Mouse (Mus musculus): Measurements from ENCODE around the gene P4ha2. TPM values are rescaled to one million over a fixed set of nuclear protein-coding genes. Genes with fewer than 3 reads are reported as not detected.

P4ha2 gene
- polyA plus RNA-seq, 1 experiment from 2014 or later: 12.6 TPM

DNA sequence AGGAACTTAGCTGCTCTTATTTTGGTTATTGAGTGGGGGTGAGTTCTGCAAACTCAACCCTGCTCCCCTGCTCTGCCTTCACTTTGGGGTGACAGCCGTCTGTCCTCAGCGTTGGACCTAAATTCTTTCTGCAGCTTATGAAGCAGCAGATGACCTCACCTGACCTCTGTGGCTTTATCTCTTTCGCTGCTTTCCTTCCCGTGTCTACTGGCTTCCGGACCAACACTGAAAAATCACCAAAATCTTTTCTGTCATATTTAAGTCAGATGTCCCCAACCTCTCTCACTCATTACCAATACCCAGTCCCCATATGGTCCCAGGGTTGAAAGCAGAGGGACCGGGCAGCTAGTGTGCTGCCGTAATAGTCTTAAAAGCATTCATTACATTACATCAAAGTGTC, 7.7 kb upstream of the P4ha2 start:
- no peak overlapping the region for H3K27ac ChIP-seq (replicated peaks)
- peaks cover 8% of the 10 kb centered on the region; the same call in 1 of the 2 replicates for H3K4me1 ChIP-seq (replicated peaks)
- no peak for ATAC-seq (ENCODE audit: low read depth)
- H3K27me3 ChIP-seq: no peaks in the 10 kb centered on the region
- no peak overlapping the region for H3K4me3 ChIP-seq
- no peaks in the 10 kb centered on the region for H3K36me3 ChIP-seq
- H3K9me3 ChIP-seq: no peaks in the 10 kb centered on the region
- H3K4me2 ChIP-seq: no peak overlapping the region
- no peak overlapping the region for H3K9ac ChIP-seq
- 65% methylated on average over 7 of the region's 7 CpGs for WGBS

DNA sequence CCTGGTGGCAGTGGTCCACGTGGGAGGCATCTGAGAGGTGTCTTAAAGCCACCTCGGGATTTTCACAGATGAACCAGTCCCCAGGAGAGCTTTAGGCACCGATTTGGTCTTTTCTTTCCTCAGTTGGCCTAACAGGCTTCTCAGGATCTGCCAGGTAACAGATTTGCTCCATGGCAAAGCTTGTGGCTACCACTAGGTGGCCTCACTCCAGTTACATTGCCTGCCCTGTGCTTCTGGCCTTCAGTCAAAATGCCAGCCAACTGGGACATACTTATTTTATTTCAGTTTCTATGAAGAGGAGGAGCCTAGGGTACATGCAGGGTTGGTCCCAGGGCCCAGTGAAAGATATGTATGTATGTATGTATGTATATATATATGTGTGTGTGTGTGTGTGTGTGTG, 6.9 kb upstream of the P4ha2 start:
- no peaks in the 10 kb centered on the region for H3K27me3 ChIP-seq
- ATAC-seq (ENCODE audit: low read depth): no peak
- no peak overlapping the region for H3K4me2 ChIP-seq
- H3K9me3 ChIP-seq: no peaks in the 10 kb centered on the region
- H3K36me3 ChIP-seq: no peaks in the 10 kb centered on the region
- no peak overlapping the region for H3K9ac ChIP-seq
- H3K4me1 ChIP-seq (replicated peaks): peaks cover 8% of the 10 kb centered on the region; the same call in 1 of the 2 replicates
- no peak overlapping the region for H3K27ac ChIP-seq (replicated peaks)
- 6% methylated on average over 3 of the region's 3 CpGs for WGBS
- no peak overlapping the region for H3K4me3 ChIP-seq

DNA sequence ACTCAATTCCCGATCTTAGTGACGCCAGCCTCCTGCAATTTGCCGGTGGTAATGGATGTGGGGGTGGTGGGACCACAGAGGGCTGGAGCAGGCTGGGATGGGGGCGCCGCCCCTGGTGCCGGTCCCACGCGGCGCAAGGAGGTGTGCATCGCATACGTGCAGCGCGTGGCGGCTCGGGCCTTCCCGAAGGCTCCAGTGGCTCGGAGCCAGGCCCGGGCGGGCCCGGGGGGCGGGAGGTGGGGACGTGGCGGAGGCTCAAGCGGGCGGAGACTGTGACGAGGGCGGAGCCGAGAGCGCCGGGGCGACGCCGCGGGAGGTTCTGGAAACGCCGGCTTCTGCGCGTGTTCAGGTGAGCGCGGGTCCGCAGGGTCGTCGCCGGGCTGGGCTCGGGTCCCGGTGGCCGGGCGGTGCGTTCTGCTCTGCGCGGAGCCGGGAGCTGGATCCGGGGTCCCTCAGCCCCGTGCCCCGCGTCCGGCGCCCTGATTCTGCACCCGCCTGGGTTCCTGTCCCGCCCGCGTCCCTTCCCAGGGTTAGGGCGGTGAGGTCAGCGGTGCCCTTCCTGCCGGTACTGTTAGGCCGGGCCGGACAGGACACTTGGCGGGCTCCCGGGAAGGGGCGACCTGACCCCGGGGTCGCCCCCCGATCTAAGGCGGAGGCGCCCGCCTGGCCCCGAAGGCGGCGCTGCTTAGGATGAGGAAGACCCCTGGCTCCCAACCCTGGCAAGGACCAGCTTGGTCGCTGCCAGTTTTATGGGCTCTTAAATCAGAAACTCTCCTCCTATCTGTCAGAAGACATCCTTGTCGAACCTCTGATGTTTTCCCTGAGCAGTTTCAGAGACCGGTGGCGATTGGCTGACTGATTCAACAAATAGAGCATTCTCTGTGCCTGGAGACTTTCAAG, 1.0 kb downstream of the P4ha2 start:
- Histone ChIP-seq H3K4me1 (replicated peaks) (peaks cover 27% of the 10 kb centered on the region), H3K9ac (peak overlapping the region; percentile 82), H3K27ac (replicated peaks) (no peak overlapping the region), H3K36me3 (no peaks in the 10 kb centered on the region), H3K4me2 (peak overlapping the region; percentile 98), H3K9me3 (no peaks in the 10 kb centered on the region), H3K4me3 (peak overlapping the region; percentile 65), H3K27me3 (peaks cover 22% of the 10 kb centered on the region)
- peak; percentile 86 for ATAC-seq (ENCODE audit: low read depth)
- WGBS: under 1% methylated on average over 73 of the region's 83 CpGs

DNA sequence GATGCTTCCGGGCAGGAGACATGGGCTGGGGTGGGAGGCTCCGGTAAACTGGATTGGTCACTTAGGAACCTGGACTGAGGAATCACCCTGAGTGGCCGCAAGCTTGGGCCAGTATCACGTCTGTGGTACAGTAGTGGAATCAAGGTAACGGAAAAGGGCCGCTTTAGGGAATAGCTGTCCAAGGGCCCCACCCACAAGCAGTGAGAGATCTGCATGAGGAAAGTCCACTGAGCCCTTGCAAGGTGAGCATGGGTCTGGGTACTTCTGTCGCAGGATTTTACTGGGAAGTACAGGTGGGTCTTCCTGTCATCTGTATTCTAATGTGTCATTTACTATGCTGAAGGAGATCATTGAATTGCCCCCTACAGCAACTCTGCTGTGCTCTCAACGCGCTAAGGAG, 1.8 kb downstream of the P4ha2 start:
- H3K4me2 ChIP-seq: peak overlapping the region; percentile 98
- peak overlapping the region; percentile 65 for H3K4me3 ChIP-seq
- no peak for ATAC-seq (ENCODE audit: low read depth)
- H3K27me3 ChIP-seq: peaks cover 22% of the 10 kb centered on the region
- H3K4me1 ChIP-seq (replicated peaks): peaks cover 33% of the 10 kb centered on the region
- no peaks in the 10 kb centered on the region for H3K9me3 ChIP-seq
- H3K27ac ChIP-seq (replicated peaks): no peak overlapping the region
- H3K9ac ChIP-seq: peak overlapping the region; percentile 82; the same call in 1 of the 2 replicates
- 70% methylated on average over 9 of the region's 9 CpGs for WGBS
- H3K36me3 ChIP-seq: no peaks in the 10 kb centered on the region

DNA sequence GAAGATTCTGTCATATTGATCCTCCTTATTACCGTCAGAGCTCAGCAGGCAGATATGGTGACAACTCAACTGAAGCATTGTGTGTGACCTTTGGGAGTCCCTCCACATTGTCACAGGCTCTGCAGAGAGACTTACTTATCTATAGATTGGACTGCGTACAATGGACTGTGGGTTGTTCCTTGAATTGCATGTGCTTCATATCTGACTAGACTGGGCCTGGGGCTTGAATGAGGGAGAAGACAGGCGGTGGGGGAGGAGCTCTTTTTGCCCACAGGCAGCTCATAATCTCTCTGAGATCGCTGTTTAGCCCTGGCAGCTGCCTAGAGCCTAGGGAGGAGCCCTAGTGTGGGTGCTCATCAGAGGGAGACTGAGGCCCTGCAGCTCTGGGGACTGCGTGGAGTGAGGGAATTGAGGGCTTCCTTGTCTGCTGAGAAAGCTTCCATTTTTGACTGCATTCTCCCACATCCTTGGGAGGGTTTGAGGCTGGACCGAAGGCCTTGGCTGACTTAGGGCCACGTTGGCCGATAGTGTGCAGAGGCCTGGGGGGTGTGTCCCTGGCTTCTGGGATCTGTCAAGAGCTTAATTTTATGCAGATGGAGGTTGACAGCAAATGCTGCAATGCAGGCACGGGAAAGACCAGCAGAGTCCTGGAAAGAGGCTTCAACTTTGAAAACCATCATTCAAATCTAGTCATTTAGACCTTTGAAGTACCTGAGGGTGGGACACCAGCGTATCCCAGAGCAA, 3.0 kb downstream of the P4ha2 start:
- WGBS: 77% methylated on average over 10 of the region's 10 CpGs
- Histone ChIP-seq H3K4me1 (replicated peaks) (peaks cover 41% of the 10 kb centered on the region), H3K27me3 (peaks cover 22% of the 10 kb centered on the region), H3K9ac (no peak overlapping the region), H3K4me3 (no peak overlapping the region), H3K4me2 (no peak overlapping the region), H3K9me3 (no peaks in the 10 kb centered on the region), H3K27ac (replicated peaks) (no peak overlapping the region), H3K36me3 (no peaks in the 10 kb centered on the region)
- ATAC-seq (ENCODE audit: low read depth): no peak

DNA sequence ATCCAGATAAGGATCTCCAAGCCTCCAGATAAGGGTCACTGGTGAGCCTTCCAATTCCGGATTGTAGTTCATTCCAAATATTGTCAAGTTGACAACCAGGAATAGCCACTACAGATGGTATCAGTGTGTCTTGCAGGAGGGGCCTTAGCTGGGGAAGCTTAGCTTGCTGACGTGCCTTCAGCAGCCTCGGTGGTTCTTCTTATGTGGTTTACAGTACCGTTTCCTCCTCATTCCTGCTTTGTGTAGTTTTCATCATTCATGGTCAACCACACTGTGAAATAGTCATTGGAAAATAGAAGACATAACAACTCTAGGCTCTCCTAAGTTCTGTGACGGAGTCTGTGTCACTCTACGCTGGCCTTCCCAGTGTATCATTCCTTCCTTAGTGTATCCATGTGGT, 5.1 kb downstream of the P4ha2 start:
- H3K36me3 ChIP-seq: no peaks in the 10 kb centered on the region
- no peaks in the 10 kb centered on the region for H3K9me3 ChIP-seq
- ATAC-seq (ENCODE audit: low read depth): no peak
- H3K27ac ChIP-seq (replicated peaks): no peak overlapping the region
- H3K4me3 ChIP-seq: no peak overlapping the region
- no peak overlapping the region for H3K9ac ChIP-seq
- H3K27me3 ChIP-seq: peaks cover 16% of the 10 kb centered on the region
- WGBS: 91% methylated on average over 6 of the region's 6 CpGs
- H3K4me1 ChIP-seq (replicated peaks): peaks cover 41% of the 10 kb centered on the region
- H3K4me2 ChIP-seq: no peak overlapping the region

DNA sequence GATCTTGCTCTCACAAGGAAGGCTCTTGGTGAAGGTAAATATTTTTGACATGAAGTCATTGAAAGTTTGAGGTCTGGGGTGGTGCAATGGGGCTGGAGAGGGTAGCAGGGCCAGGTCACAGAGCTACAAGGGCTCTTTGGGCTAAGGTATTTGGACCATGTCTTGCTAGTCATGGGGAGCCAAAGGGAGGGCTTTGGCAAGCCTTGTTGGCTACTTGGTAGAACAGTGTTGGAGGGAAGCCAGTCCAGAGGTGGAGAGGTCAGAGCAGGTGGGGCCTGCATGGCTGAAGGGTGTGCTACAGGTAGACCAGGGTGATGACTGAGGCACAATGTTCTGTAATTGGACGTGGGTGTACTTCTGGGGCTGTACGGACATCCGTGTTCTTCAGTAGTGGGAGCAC, 6.8 kb downstream of the P4ha2 start:
- H3K9ac ChIP-seq: no peak overlapping the region
- peaks cover 9% of the 10 kb centered on the region for H3K27me3 ChIP-seq
- no peak for ATAC-seq (ENCODE audit: low read depth)
- H3K27ac ChIP-seq (replicated peaks): peak overlapping the region; percentile 52; the same call in 1 of the 2 replicates
- no peak overlapping the region for H3K4me2 ChIP-seq
- H3K4me1 ChIP-seq (replicated peaks): peaks cover 37% of the 10 kb centered on the region
- no peaks in the 10 kb centered on the region for H3K9me3 ChIP-seq
- 88% methylated on average over 3 of the region's 3 CpGs for WGBS
- H3K36me3 ChIP-seq: no peaks in the 10 kb centered on the region
- no peak overlapping the region for H3K4me3 ChIP-seq

DNA sequence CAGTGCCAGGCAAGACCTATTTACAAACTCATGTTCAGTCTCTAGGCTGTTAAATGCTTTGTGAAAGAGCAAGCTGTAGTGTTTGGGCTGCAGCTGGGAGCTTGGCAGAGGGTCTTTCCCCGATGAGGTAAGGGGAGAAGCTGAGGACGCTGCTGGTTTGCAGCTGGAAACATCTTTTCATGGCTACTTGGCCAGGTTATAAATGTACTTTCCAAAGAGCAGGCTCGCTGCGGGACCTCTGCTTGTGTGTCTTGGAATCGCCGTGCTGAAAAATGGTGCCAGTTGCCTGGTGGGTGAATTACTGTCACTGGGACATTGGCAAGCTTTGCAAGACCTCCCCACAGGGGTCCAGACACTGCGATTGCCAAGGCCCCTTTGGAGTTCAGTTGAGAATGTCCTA, 7.3 kb downstream of the P4ha2 start:
- Histone ChIP-seq H3K27me3 (peaks cover 3% of the 10 kb centered on the region), H3K4me1 (replicated peaks) (peaks cover 37% of the 10 kb centered on the region), H3K4me2 (no peak overlapping the region), H3K9ac (no peak overlapping the region), H3K36me3 (no peaks in the 10 kb centered on the region), H3K9me3 (no peaks in the 10 kb centered on the region), H3K4me3 (no peak overlapping the region), H3K27ac (replicated peaks) (peak overlapping the region; percentile 52; the same call in 1 of the 2 replicates)
- 41% methylated on average over 7 of the region's 7 CpGs for WGBS
- no peak for ATAC-seq (ENCODE audit: low read depth)

DNA sequence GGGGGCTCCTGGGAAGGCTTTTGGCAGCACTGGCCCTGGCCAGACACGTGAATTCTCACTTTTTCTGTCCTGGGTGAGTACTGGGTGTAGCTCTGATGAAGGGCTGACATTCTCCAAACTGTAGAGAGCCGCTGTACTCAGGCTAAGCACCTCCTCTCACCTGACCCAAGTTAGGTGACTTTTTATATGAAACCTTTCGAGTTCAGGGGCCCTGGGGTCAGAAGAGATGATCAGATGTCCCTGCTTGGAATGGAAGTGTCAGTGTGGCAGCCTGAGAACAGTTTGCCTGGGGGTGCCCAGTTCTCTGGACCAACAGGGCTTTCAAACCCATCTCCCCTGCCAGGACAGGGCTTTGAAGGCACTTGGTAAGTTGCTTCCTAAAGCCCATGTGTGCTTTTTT, 8.2 kb downstream of the P4ha2 start:
- no peak overlapping the region for H3K9ac ChIP-seq
- H3K27me3 ChIP-seq: no peaks in the 10 kb centered on the region
- H3K36me3 ChIP-seq: no peaks in the 10 kb centered on the region
- H3K4me2 ChIP-seq: no peak overlapping the region
- H3K27ac ChIP-seq (replicated peaks): no peak overlapping the region
- no peak for ATAC-seq (ENCODE audit: low read depth)
- no peaks in the 10 kb centered on the region for H3K9me3 ChIP-seq
- no peak overlapping the region for H3K4me3 ChIP-seq
- H3K4me1 ChIP-seq (replicated peaks): peaks cover 37% of the 10 kb centered on the region
- 65% methylated on average over 3 of the region's 3 CpGs for WGBS

DNA sequence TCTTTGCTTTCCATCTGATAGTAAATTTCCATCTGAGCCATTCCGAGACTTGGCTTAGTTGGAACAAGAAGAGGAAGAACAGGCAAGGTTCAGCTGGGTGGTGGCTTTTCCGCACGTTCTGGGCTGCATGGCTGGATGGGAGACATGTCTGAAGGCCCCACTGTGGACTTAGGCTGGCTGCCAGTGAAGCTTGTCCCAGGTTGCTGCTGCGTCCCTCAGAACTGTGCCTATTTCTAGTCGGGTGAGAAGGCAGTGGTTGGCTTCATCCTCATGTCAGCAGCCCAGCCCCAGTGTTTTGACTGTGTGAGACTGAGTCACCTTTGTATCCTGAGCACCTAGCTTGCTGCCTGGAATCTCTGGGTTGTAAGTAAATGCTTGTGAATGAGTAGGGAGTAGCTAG, 9.0 kb downstream of the P4ha2 start:
- Histone ChIP-seq H3K4me1 (replicated peaks) (peaks cover 45% of the 10 kb centered on the region), H3K4me2 (no peak overlapping the region), H3K36me3 (no peaks in the 10 kb centered on the region), H3K9ac (no peak overlapping the region), H3K4me3 (no peak overlapping the region), H3K9me3 (no peaks in the 10 kb centered on the region), H3K27me3 (no peaks in the 10 kb centered on the region), H3K27ac (replicated peaks) (no peak overlapping the region)
- ATAC-seq (ENCODE audit: low read depth): no peak
- WGBS: 84% methylated on average over 5 of the region's 5 CpGs

DNA sequence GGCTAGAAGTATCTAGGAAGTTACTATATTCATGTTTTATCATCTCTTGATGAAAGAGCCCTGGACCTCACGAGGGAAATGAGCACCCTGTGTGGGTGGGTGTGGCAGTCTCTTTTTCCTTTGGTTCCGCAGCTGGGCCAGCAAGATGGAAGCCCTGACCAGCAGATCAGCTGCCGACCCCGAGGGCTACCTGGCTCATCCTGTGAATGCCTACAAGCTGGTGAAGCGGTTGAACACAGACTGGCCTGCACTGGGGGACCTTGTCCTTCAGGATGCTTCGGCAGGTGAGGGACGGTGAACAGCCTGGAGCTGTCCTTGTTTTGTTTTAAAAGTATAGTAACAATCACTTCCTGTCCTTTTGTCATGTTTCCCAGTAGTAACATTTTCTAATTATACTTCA, 11.4 kb downstream of the P4ha2 start:
- peaks cover 66% of the 10 kb centered on the region for H3K4me1 ChIP-seq (replicated peaks)

DNA sequence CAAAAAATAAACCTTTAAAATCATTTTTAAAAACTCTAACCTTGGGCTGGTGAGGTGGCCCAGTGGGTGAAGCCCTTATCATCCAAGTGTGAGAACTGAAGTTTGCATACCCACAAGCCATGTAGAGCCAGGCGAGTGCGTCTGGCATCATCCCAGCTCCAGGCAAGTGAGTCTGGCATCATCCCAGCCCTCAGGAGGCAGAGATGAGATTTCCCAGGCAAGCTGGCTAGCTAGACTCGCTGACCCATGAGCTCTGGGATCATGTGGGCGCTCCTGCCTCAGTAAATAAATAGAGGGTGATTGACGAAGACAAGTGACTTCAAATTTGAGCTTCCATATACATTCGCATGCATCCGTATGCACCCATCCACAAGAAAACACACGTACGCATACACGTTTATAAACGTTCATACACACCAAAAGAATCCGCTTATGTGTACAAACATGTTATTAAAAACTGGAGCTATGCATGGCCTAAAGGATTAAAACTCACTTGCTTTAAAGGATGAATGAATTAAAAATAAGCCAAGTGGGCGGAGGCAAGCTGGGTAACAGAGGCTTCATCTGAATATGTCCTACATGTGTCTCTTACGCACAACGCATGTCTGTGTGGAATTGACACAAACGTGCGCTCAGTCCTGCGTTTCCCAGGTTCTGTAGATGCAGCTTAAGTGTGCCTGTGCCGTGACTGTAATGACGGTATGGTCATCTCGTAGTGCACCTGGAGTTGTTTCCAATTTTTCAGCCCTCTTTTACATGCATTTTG, 12.3 kb downstream of the P4ha2 start:
- peak overlapping the region; percentile 41 for H3K4me2 ChIP-seq
- peaks cover 65% of the 10 kb centered on the region for H3K4me1 ChIP-seq (replicated peaks)

More for the DNA sequence above, 11.4 kb downstream of the P4ha2 start:
- Histone ChIP-seq H3K27ac (replicated peaks) (no peak overlapping the region), H3K4me2 (no peak overlapping the region), H3K27me3 (no peaks in the 10 kb centered on the region), H3K9me3 (no peaks in the 10 kb centered on the region), H3K9ac (no peak overlapping the region), H3K36me3 (no peaks in the 10 kb centered on the region), H3K4me3 (no peak overlapping the region)
- WGBS: 87% methylated on average over 7 of the region's 7 CpGs
- ATAC-seq (ENCODE audit: low read depth): no peak

More for the DNA sequence above, 12.3 kb downstream of the P4ha2 start:
- Histone ChIP-seq H3K9me3 (no peaks in the 10 kb centered on the region), H3K27ac (replicated peaks) (peak overlapping the region; percentile 91), H3K9ac (no peak overlapping the region), H3K4me3 (no peak overlapping the region), H3K27me3 (no peaks in the 10 kb centered on the region), H3K36me3 (no peaks in the 10 kb centered on the region)
- 71% methylated on average over 21 of the region's 21 CpGs for WGBS
- ATAC-seq (ENCODE audit: low read depth): peak; percentile 25; the same call in 1 of the 2 replicates

Data from neural tube, embryonic 13.5 days (tissue).